Mouse (Mus musculus) testis, adult 2 months (tissue): Measurements from ENCODE around the gene Bod1. TPM values are rescaled to one million over a fixed set of nuclear protein-coding genes. Genes with fewer than 3 reads are reported as not detected.
A peak's percentile ranks its signal among the peaks of the same experiment; 100 is the strongest.

Experiments
- H3K27ac ChIP-seq: fragments of 200-500 bp; 2 replicates; pipeline ENCODE4 v1.5.1; 2012; ENCODE audit warnings: low read depth, low read length; ENCODE audit not compliant: control insufficient read depth, insufficient read depth
- H3K27me3 ChIP-seq: fragments of 200-500 bp; 2 replicates; pipeline ENCODE4 v1.6.1; 2012; ENCODE audit warnings: mild to moderate bottlenecking, low read length, moderate library complexity; ENCODE audit not compliant: control insufficient read depth, insufficient read depth
- H3K36me3 ChIP-seq: fragments of 200-500 bp; 2 replicates; pipeline ENCODE4 v1.6.1; 2012; ENCODE audit warnings: mild to moderate bottlenecking, low read length; ENCODE audit not compliant: control insufficient read depth, insufficient read depth
- H3K4me1 ChIP-seq: fragments of 200-500 bp; 2 replicates; pipeline ENCODE4 v1.6.1; 2012; ENCODE audit warnings: low read length; ENCODE audit not compliant: control insufficient read depth, insufficient read depth
- H3K4me3 ChIP-seq: fragments of 200-500 bp; 2 replicates; pipeline ENCODE4 v1.5.1; 2012; ENCODE audit warnings: low read depth, mild to moderate bottlenecking, low read length, moderate library complexity, mixed read lengths; ENCODE audit not compliant: control insufficient read depth
- CTCF ChIP-seq: fragments of 200-500 bp; IDR thresholded peaks from 2 replicates; pipeline ENCODE4 v1.5.1; 2012; ENCODE audit warnings: low read depth, mild to moderate bottlenecking, inconsistent platforms, low read length, moderate library complexity; ENCODE audit not compliant: control insufficient read depth, insufficient read depth, insufficient replicate concordance
- POLR2A ChIP-seq: fragments of 200-500 bp; IDR thresholded peaks from 2 replicates; pipeline ENCODE4 v1.6.1; 2012; ENCODE audit warnings: low read depth, mild to moderate bottlenecking, inconsistent platforms, low read length, moderate library complexity; ENCODE audit not compliant: control insufficient read depth
- polyA plus RNA-seq: library from polyadenylated mRNA; depleted of rRNA; stranded (reverse); fragments of >200 nt; gene quantifications from 2 replicates; pipeline ENCODE4 v1.2.3, GENCODE M21; 2012; rRNA removed

The Bod1 gene
- polyA plus RNA-seq, 1 experiment, result 89.7 TPM

DNA sequence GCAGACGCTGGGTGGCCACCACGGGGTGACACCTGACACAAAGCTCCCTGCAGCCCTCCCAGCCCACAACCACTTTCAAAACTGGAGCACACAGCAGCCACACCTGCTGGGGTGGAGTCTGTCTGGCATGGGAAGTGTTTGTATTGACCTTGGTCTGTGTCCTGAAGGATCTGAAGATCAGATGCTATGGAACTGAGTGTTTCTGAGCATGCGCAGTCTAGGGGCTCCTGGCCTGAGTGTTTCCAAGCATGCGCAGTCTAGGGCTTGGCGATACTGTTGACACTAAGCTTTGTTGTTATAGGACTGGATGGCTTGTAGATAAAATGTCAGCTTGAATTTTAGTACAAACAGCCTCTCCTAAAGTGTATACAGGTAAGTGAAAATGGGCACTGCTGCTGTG lies 43.0 kb downstream of the Bod1 start:
- Histone ChIP-seq H3K4me3 (no peak overlapping the region), H3K36me3 (no peaks in the 10 kb centered on the region), H3K4me1 (no peaks in the 10 kb centered on the region; the same call in 1 of the 2 replicates), H3K27me3 (no peaks in the 10 kb centered on the region), H3K27ac (no peak overlapping the region)
- TF ChIP-seq POLR2A (no peak), CTCF (no peak)

DNA sequence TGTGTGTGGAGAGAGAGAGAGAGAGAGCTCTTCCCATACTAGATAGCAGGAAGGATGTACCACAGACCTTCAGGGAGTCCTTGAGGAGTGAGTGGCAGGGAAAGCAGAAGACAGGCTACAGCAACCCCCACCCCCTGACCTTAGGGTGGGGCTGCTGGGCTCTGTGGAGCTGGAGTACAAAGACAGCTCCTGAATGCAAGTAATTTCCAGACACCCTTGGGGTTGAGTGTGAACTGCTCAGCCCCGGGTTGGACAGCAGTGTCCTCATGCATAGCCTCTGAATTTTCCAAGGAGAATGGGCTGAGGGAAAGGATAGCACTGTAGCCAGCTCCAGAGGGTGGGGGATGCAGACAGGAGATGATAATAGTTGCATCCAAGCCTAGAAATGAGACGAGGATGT lies 50.9 kb downstream of the Bod1 start:
- Histone ChIP-seq H3K4me1 (no peaks in the 10 kb centered on the region; the same call in 1 of the 2 replicates), H3K36me3 (no peaks in the 10 kb centered on the region), H3K27ac (no peak overlapping the region), H3K4me3 (no peak overlapping the region), H3K27me3 (no peaks in the 10 kb centered on the region)
- TF ChIP-seq CTCF, result no peak
- TF ChIP-seq POLR2A, result no peak

DNA sequence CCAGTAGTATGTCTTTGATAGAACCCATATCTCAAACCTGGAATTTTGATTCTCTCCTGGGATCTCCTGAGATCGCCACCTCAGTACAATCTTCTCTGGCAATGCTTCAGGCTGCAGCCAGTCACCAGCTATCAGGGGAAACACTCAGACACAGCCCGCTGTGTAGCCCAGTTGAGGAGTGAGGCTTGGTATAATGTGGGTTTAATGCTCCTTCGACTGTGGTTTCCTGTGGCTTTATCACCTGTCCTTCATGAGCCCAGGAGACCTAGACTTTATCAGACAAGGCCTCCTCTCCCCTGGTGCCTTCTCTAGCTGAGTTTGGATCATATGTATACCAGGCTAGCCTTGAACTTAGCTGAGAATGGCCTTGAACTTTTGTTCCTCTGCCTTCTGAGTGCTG lies 53.9 kb downstream of the Bod1 start:
- no peaks in the 10 kb centered on the region for H3K36me3 ChIP-seq
- no peak overlapping the region for H3K27ac ChIP-seq
- TF ChIP-seq POLR2A (no peak), CTCF (no peak)
- H3K27me3 ChIP-seq, result no peaks in the 10 kb centered on the region
- peaks cover 4% of the 10 kb centered on the region for H3K4me1 ChIP-seq
- no peak overlapping the region for H3K4me3 ChIP-seq

DNA sequence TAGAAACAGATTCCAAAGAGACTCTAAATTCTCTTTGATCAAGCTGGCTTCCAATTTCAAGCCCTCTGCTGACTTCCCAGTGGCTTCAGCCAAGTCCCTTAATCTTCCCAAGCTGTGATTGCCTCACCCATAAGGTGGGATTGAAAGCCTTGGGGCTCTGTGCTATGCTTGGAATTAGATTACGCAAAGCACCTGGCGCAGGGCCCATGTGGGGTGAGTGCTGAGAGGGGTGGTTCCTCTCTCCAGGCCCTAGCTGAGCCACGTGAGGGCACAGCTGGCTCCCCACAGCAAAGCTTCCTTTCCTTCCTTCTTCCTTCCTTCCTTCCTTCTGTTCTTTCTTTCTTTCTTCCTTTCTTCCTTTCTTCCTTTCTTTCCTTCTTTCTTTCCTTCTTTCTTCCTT lies 54.4 kb downstream of the Bod1 start:
- no peaks in the 10 kb centered on the region for H3K27me3 ChIP-seq

DNA sequence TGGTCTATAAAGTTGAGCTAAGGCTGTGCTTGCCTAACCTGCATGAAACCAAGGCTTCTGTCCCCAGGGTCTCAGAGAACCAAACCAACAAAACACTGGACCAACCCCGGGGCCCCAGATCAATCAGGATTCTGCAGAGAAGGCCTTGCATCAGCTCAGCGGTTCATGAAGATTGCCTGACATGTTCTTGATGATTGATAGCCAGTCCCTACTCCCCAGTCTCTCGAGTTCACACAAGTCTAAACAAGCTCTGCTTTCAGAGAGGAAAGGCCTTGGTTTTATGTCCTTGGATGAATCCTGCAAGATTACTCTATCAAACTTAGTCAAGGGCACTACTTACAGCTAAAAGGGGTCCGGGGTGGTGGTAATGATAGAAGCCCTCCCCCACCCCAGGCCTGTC lies 55.0 kb downstream of the Bod1 start:
- Histone ChIP-seq H3K36me3 (no peaks in the 10 kb centered on the region), H3K4me1 (peaks cover 4% of the 10 kb centered on the region), H3K27ac (no peak overlapping the region), H3K27me3 (no peaks in the 10 kb centered on the region), H3K4me3 (no peak overlapping the region)
- no peak for TF ChIP-seq POLR2A
- TF ChIP-seq CTCF, result no peak

More for the DNA sequence above, 54.4 kb downstream of the Bod1 start:
- TF ChIP-seq POLR2A (no peak), CTCF (no peak)
- Histone ChIP-seq H3K4me3 (no peak overlapping the region), H3K27ac (peak overlapping the region; percentile 4; the same call in 1 of the 2 replicates), H3K36me3 (no peaks in the 10 kb centered on the region), H3K4me1 (peaks cover 4% of the 10 kb centered on the region)

Other genes starting within 250 kb of the Bod1 start
- 23.6 and 28.8 TPM in 2 replicates for gene Cpeb4, start 200.3 kb upstream of the Bod1 start, polyA plus RNA-seq